Mouse (Mus musculus) inflammation-experienced regulatory T-cells, adult 16 weeks (primary cell): Measurements from ENCODE around the gene Sirt4. TPM values are rescaled to one million over a fixed set of nuclear protein-coding genes. Genes with fewer than 3 reads are reported as not detected.

Source experiments
- polyA plus RNA-seq: library from polyadenylated mRNA; unstranded; fragments of 100-300 nt; shearing (Covaris generic); gene quantifications from one replicate; pipeline ENCODE4 v1.2.1, GENCODE M21; 2017

The Sirt4 gene
- 21.1 TPM for polyA plus RNA-seq

GRCm38 (mm10) chr5:115483947-115484920 is at the start of gene Sirt4:
Sirt4 (minus strand) TSS chr5:115484725.

DNA sequence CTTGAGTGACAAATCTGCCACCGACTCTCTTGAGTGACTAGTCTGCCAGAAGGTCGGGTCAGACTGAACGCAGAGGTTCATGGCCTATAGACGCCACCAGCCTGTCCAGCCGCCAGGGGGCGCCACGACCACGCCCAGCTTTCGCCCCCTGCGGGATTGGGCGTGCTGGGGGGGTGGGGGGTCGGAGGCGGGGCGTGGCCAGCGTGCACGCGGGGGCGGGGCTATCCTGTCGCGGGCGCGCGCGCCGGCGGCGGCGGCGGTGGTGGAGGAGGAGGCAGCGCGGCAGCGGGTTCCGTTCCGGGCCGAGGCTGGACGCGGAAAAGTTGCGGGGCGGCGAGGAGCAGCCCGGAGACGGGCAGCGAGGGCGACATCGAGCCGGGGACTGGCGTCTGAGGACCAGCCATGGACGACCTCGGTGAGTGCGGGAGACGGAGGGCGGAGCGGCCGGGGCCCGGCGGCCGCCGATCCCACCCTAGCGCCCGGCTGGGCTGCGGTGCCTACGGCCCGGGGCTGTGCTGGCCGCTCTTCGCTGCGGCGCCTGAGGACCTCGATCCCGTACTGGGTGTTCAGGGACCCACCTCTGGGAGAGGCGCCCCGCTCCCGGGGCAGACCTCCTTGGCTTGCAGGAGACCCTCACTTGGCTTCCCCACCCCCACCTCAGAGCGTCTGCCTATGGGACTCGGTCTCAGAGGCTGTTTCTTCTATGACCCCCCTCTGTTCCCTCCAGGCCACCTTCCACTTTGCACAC is 22.1 kb upstream of the Sirt4 start, which contains the start of gene Pxn:
Gene Pxn, plus strand, starts transcription at position 223 of the 748 bp plus-strand sequence.

GRCm38 (mm10) chr5:115465642-115466420 is 18.7 kb downstream of the Sirt4 start, which contains the start of gene Pla2g1b:
Pla2g1b (plus strand) TSS chr5:115466262.

DNA sequence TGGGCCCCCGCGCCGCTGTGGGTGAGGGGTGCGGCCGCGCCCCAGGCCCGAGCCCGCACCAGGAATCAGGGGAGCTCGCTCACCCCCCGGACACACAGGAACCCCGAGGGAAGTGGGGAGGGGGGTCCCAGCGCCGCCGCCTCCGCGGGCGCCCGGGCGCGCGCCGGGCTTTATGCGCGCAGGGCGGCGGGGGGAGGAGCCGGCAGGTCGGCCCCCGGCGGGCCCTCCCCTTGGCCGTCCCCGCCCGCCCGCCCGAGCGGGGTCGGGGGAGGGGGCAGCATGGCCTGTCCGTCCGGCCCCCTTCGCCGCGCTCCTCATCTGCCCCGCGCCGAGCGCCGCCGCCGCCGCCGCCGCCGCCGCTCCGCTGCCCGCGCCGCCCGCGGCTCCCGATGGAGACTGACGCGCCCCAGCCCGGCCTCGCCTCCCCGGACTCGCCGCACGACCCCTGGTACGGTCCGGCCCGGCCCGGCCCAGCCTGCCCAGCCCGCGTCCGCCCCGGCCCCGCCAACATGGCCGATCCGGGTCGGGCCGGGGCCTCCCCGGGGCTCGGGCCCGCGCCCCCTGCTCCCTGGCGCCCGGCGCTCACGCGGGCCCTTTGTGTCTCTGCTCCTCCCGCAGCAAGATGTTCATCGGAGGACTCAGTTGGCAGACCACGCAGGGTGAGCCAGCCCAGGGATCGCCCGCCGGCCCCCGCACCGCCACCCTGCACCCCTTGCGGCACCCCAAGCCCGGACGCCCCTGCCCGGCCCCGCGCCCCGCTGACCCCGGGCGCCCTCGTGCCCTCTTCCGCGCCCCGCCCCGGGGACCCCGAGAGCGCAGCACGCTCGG is 55.0 kb downstream of the Sirt4 start, which contains the start of gene Msi1:
Gene Msi1, plus strand, starts transcription at position 241 of the 828 bp plus-strand sequence.

Other genes starting within 250 kb of the Sirt4 start
- 121 TPM for gene Pop5, start 248.9 kb downstream of the Sirt4 start, polyA plus RNA-seq
- gene Rnf10, start 211.8 kb downstream of the Sirt4 start, polyA plus RNA-seq: 30.9 TPM
- 52.8 TPM for gene Coq5, start 205.1 kb downstream of the Sirt4 start, polyA plus RNA-seq
- gene Dynll1, start 183.7 kb downstream of the Sirt4 start, polyA plus RNA-seq: 588 TPM
- gene Srsf9, start 157.5 kb downstream of the Sirt4 start, polyA plus RNA-seq: 13.5 TPM
- 22.3 TPM for gene Gatc, start 143.5 kb downstream of the Sirt4 start, polyA plus RNA-seq
- gene Triap1, start 143.5 kb downstream of the Sirt4 start, polyA plus RNA-seq: 57.2 TPM
- 499 TPM for gene Cox6a1, start 135.7 kb downstream of the Sirt4 start, polyA plus RNA-seq
- not detected for gene Msi1, start 55.1 kb downstream of the Sirt4 start, polyA plus RNA-seq
- gene Pla2g1b, start 18.5 kb downstream of the Sirt4 start, polyA plus RNA-seq: not detected
- gene Pxn, start 22.0 kb upstream of the Sirt4 start, polyA plus RNA-seq: 68.4 TPM
- 1,732 TPM for gene Rplp0, start 74.7 kb upstream of the Sirt4 start, polyA plus RNA-seq
- gene Gcn1l1, start 80.5 kb upstream of the Sirt4 start, polyA plus RNA-seq: 59.0 TPM
- gene Rab35, start 147.2 kb upstream of the Sirt4 start, polyA plus RNA-seq: 3.4 TPM
- 13.4 TPM for gene Bicdl1, start 246.9 kb upstream of the Sirt4 start, polyA plus RNA-seq